Mouse (Mus musculus) olfactory bulb, adult 2 months (tissue): ENCODE results near the gene Olfr432. TPM values are rescaled to one million over a fixed set of nuclear protein-coding genes. Genes with fewer than 3 reads are reported as not detected.

Source experiments
- H3K27ac ChIP-seq: fragments of 200-500 bp; 2 replicates; pipeline ENCODE4 v1.5.1; 2012; ENCODE audit warnings: low read depth, low read length; ENCODE audit not compliant: insufficient read depth
- H3K4me1 ChIP-seq: fragments of 200-500 bp; 2 replicates; pipeline ENCODE4 v1.6.1; 2012; ENCODE audit warnings: low read length; ENCODE audit not compliant: control insufficient read depth, insufficient read depth
- H3K4me3 ChIP-seq: fragments of 200-500 bp; 2 replicates; pipeline ENCODE4 v1.5.1; 2012; ENCODE audit warnings: mild to moderate bottlenecking, low read depth, low read length, moderate library complexity; ENCODE audit not compliant: insufficient read depth
- CTCF ChIP-seq: fragments of 200-500 bp; IDR thresholded peaks from 2 replicates; pipeline ENCODE4 v1.5.1; 2012; ENCODE audit warnings: low read depth, mild to moderate bottlenecking, low read length, moderate library complexity; ENCODE audit not compliant: insufficient read depth
- POLR2A ChIP-seq: fragments of 200-500 bp; IDR thresholded peaks from 2 replicates; pipeline ENCODE4 v1.6.1; 2012; ENCODE audit warnings: mild to moderate bottlenecking, low read depth, low read length, moderate library complexity; ENCODE audit not compliant: insufficient read depth
- WGBS: fragments of 180-500 bp; shearing (Covaris S2); methylation state at CpG from one replicate; pipeline ENCODE4 v1.1.7; 2018; 5-methylcytosine and 5-hydroxymethylcytosine counted together
- polyA plus RNA-seq: library from polyadenylated mRNA; stranded (reverse); fragments of >200 nt; gene quantifications from 2 replicates; pipeline ENCODE4 v1.2.4, GENCODE M21; 2012; ENCODE audit warnings: low replicate concordance; ENCODE audit not compliant: missing spikeins, insufficient read depth, insufficient read length

Gene Olfr432
- polyA plus RNA-seq, 1 experiment = not detected

DNA sequence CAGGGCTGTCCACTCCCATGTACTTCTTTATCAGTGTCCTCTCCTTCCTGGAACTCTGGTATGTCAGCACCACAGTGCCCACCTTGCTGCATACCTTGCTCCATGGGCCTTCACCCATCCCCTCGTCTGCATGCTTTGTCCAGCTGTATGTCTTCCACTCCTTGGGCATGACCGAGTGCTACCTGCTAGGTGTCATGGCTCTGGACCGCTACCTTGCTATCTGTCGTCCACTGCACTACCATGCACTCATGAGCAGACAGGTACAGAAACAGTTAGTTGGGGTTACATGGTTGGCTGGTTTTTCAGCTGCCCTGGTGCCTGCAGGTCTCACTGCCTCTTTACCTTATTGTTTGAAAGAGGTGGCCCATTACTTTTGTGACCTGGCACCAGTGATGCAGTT, 1.5 kb downstream of the Olfr432 start:
- Histone ChIP-seq H3K4me3 (no peak overlapping the region), H3K27ac (no peak overlapping the region), H3K4me1 (no peaks in the 10 kb centered on the region)
- TF ChIP-seq POLR2A = no peak
- TF ChIP-seq CTCF = no peak
- 92% methylated on average over 4 of the region's 4 CpGs for WGBS

DNA sequence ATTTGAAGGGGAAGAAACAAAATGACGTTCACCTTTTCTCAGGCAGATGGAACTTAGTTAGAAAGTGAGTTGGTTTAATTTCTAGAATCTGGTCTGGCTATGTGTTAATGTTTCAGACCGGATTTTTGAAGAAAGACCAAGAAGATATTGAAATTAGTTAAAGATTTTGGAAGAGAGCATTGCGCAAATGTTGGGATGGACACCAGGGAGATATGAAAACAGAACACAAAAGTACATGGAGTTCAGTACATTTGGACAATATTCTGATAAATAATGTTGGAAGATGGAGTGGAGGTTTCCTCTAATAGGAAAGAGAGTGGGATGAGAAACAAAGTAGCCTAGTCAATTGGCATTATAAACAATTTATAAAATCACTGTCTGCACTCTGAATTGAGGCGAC, 2.5 kb downstream of the Olfr432 start:
- Histone ChIP-seq H3K27ac (no peak overlapping the region), H3K4me1 (no peaks in the 10 kb centered on the region), H3K4me3 (no peak overlapping the region)
- TF ChIP-seq CTCF = no peak
- no peak for TF ChIP-seq POLR2A
- 88% methylated on average over 4 of the region's 4 CpGs for WGBS

DNA sequence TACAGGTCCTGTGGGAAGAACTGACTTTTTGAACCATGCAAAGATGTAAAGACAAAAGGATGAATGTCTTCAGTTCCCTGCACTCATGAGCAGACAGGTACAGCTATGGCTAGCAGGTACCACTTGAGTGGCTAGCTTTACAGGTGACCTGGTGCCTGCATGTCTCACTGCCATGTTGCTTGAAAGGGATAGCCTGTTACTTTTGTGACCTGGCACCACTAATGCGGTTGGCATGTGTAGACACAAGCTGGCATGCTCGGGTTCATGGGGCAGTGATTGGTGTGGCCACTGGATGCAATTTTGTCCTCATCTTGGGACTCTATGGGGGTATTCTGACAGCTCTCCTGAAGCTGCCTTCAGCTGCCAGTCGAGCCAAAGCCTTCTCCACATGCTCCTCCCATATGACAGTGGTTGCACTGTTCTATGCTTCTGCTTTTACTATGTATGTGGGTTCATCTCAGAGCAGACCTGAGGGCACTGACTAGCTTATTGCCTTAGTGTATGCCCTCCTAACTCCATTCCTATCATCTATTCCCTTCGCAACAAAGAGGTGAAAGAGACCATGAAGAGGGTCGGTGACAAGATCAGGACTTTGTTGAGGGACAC, 3.0 kb downstream of the Olfr432 start:
- H3K27ac ChIP-seq = no peak overlapping the region
- no peak for TF ChIP-seq POLR2A
- no peak for TF ChIP-seq CTCF
- no peak overlapping the region for H3K4me3 ChIP-seq
- H3K4me1 ChIP-seq = no peaks in the 10 kb centered on the region
- 85% methylated on average over 5 of the region's 5 CpGs for WGBS

DNA sequence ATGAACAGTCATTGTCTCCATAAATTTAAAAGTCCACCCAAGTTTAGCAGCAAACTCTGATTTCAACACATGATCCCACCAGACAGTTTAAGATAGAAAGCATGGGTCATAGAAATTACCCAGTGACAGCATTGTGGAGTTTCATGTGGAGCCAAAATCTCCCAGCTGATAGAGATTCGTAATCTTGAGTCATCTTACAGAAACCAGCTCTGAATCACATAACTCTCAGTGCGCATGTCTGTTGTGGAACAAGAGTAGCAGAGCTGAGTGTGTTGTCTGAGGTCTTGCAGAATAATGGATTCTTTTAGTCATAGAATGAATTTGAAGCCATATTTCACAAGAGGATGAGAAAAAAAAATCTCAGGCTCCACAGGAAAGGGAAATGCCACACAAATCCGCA, 4.0 kb downstream of the Olfr432 start:
- no peak overlapping the region for H3K27ac ChIP-seq
- H3K4me3 ChIP-seq = no peak overlapping the region
- no peaks in the 10 kb centered on the region for H3K4me1 ChIP-seq
- 74% methylated on average over 3 of the region's 3 CpGs for WGBS
- TF ChIP-seq CTCF (no peak), POLR2A (no peak)

DNA sequence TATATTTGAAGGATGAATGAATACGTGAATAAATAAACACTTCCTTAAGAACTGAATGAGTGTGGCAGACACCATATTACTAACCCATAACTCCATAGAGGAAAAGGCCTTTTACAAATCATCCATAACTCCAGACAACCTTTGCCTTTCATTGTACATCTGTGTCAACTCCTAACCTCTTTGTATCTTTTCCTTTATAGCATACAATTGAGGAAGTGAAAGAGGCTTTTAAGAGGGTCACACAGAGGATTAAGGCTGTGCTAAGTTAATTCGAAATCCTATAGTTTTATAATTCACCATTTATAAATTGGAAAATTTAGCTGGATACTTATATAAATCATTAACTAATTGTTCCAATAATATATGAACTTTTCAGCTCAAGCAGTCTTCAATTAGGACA, 6.2 kb downstream of the Olfr432 start:
- no peak for TF ChIP-seq POLR2A
- no peak for TF ChIP-seq CTCF
- WGBS = 79% methylated on average over 2 of the region's 2 CpGs

DNA sequence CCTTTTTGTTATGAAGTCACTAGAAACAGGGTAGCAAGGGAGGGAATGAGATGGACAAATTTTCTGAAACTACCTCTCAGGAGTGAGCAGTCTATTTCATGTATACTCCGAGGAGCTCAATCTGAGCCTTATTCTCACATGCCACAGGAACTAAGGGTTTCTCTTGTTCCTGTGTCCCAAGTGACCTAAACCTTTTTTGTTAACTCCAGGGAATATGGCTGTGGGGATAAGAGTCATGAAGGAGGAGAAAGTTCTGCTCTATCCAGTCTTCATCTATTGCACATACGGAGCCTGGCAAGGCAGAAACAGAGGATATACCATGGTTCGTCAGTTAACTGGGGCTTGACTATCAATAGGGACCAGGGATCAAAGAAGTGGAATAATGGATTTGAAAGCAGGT, 17.3 kb downstream of the Olfr432 start, which contains the start of gene Olfr430:
Gene Olfr430 (plus strand): TSS at position 301 of the 400 bp plus-strand sequence.
- Histone ChIP-seq H3K27ac (no peak within 1 kb of the TSS), H3K4me1 (no peaks in the 10 kb centered on the region), H3K4me3 (no peak within 1 kb of the TSS)
- TF ChIP-seq POLR2A (no peak), CTCF (no peak)
- WGBS = 88% methylated on average over 3 of the region's 3 CpGs

More for the DNA sequence above, 6.2 kb downstream of the Olfr432 start:
- no peak overlapping the region for H3K27ac ChIP-seq
- H3K4me3 ChIP-seq = no peak overlapping the region
- H3K4me1 ChIP-seq = no peaks in the 10 kb centered on the region

DNA sequence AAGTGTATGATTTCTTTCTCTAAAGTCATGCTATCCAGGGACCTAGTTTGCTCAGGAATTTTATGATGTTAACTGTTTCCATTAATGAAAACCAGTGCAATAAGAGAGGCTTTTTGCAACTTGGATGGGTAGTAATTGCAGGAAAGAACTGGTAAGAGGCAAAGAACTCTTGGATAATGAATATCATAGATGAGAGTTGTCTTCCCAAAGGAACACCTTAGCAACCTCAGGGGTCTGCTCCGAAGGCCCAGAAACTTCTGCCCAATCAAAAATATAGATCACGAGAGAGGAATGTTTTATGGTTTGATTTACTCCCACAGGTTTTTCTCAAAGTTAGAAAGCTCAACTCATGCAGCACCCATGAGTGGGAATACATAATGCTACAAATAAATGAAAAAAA, 35.0 kb downstream of the Olfr432 start, which contains the start of gene Olfr429:
Gene Olfr429 (plus strand): TSS at position 301 of the 400 bp plus-strand sequence.
- no peak within 1 kb of the TSS for H3K27ac ChIP-seq
- H3K4me1 ChIP-seq = no peaks in the 10 kb centered on the region
- TF ChIP-seq CTCF = no peak
- no peak for TF ChIP-seq POLR2A
- 98% methylated on average over 2 of the region's 2 CpGs for WGBS
- H3K4me3 ChIP-seq = no peak within 1 kb of the TSS

DNA sequence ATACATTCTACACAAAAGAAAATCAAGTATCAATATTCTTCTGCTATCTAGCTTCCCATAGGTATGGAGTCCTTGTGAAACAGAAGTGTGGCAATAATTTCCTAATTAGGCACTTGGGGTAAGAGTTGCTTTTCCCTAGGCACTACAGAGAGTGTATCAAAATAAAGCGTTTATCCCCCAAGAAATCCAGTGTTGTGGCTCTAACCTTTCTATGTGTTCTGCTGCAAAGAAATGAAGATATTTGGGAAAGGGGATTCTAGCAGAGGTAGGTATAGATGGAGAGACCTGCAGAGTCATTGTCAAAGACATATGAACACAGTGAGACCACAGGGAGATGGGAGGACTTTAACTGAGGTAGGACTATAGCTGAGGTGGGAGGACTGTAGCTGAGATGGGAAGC, 47.6 kb downstream of the Olfr432 start, which contains the start of gene Olfr427:
Gene Olfr427 (plus strand): TSS at position 301 of the 400 bp plus-strand sequence.
- H3K4me3 ChIP-seq = no peak within 1 kb of the TSS
- no peaks in the 10 kb centered on the region for H3K4me1 ChIP-seq
- no peak within 1 kb of the TSS for H3K27ac ChIP-seq
- WGBS = 96% methylated on average over 1 of the region's 1 CpGs
- no peak for TF ChIP-seq POLR2A
- TF ChIP-seq CTCF = no peak

DNA sequence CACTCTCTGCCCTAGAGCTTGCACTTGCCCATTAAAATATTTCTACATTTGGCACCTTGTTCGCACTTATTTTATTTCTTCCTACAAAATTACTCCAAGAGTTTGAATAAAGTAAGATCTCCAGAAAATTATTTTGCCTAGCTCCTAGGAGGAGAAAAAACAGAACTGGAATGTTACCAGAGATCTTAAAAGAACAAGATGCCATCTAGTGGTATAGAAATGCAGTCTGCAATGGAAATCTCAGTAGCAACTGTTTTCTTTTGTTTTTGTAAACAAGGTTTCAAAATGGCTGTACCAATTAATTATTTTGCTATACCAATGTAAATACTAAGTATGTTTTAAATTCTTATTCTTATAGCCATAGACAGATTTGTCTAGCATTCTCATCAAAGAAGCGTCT, 54.7 kb downstream of the Olfr432 start:
- Histone ChIP-seq H3K4me1 (no peaks in the 10 kb centered on the region), H3K4me3 (no peak overlapping the region), H3K27ac (no peak overlapping the region)
- TF ChIP-seq POLR2A (no peak), CTCF (no peak)
- WGBS = 70% methylated on average over 2 of the region's 2 CpGs

Other genes starting within 250 kb of the Olfr432 start
- gene Ifi211, start 136.2 kb upstream of the Olfr432 start, polyA plus RNA-seq = not detected in 2 replicates
- not detected in 2 replicates for gene Mndal, start 106.7 kb upstream of the Olfr432 start, polyA plus RNA-seq
- not detected in 2 replicates for gene Ifi203, start 106.5 kb upstream of the Olfr432 start, polyA plus RNA-seq
- not detected in 2 replicates for gene Ifi202b, start 66.5 kb upstream of the Olfr432 start, polyA plus RNA-seq
- gene Ifi205, start 17.4 kb upstream of the Olfr432 start, polyA plus RNA-seq = 191 TPM in 1 of 2 replicates, not detected in the other
- gene Olfr433, start 8.5 kb upstream of the Olfr432 start, polyA plus RNA-seq = not detected in 2 replicates
- gene Olfr430, start 17.4 kb downstream of the Olfr432 start, polyA plus RNA-seq = not detected in 2 replicates
- gene Olfr429, start 35.1 kb downstream of the Olfr432 start, polyA plus RNA-seq = not detected in 2 replicates
- not detected in 2 replicates for gene Olfr427, start 47.7 kb downstream of the Olfr432 start, polyA plus RNA-seq
- gene Olfr231, start 72.0 kb downstream of the Olfr432 start, polyA plus RNA-seq = not detected in 2 replicates
- gene Olfr424, start 82.3 kb downstream of the Olfr432 start, polyA plus RNA-seq = not detected in 2 replicates
- gene Olfr420, start 106.4 kb downstream of the Olfr432 start, polyA plus RNA-seq = not detected in 2 replicates
- not detected in 2 replicates for gene Spta1, start 123.6 kb downstream of the Olfr432 start, polyA plus RNA-seq
- not detected in 2 replicates for gene Olfr419, start 202.9 kb downstream of the Olfr432 start, polyA plus RNA-seq